ENCODE assay signal across 31 mouse cellular contexts in the genomic region with DNA sequence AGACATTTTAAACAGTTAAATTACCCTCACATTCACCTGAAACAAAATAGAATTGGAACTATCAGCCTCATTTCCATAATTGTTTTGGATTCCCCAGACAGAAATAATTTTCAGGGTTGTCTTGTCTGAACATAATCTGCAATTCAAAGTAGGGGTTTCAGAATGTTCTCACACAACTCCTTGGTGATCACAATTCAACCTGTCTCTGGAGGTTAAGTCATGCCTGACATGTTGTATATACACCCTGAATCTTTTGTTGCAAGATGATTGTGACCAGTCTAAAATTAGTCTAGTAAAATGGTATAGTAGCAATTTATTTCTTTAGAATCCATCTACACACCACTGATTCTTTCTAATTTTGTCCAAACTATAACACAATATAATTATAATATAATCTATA. TPM values are rescaled to one million over a fixed set of nuclear protein-coding genes. Genes with fewer than 3 reads are reported as not detected.
"Had no signal": no experiment of that assay in that cellular context is flagged by ENCODE, and none has a peak within 500 bp of the region (broad histone marks: within the 10 kb centered on the region; RNA-seq: fewer than 3 reads in every experiment).

No protein-coding gene starts in this region.

- ATAC-seq: intestine, embryonic 15.5 days; liver, embryonic 12.5 days; midbrain, embryonic 16.5 days had no signal

- H3K9me3 ChIP-seq: intestine, embryonic 15.5 days; kidney, embryonic 15.5 days; limb, embryonic 10.5 days; limb, embryonic 13.5 days; liver, embryonic 12.5 days; liver, embryonic 15.5 days; lung, embryonic 15.5 days; megakaryocyte, embryonic 14.5 days; neural tube, embryonic 13.5 days had no signal

- H3K4me3 ChIP-seq: intestine, embryonic 15.5 days; kidney, embryonic 15.5 days; limb, embryonic 10.5 days; limb, embryonic 13.5 days; liver, embryonic 12.5 days; liver, embryonic 15.5 days; lung, embryonic 15.5 days; megakaryocyte, embryonic 14.5 days; myocyte; neural tube, embryonic 13.5 days had no signal

- DNase-seq: kidney, adult 11 months; kidney, adult 8-10 months; kidney, postnatal 10 days; kidney, postnatal 36 days; layer of hippocampus, postnatal 36 days; liver; lung, adult 18-20 months; lung, postnatal 10 days; lung, postnatal 36 days; thymus, adult 18-20 months; thymus, postnatal 36 days had no signal

- H3K27me3 ChIP-seq: intestine, embryonic 15.5 days; limb, embryonic 13.5 days; liver, embryonic 12.5 days; lung, embryonic 15.5 days; megakaryocyte, embryonic 14.5 days; neural tube, embryonic 13.5 days had no signal

- H3K4me2 ChIP-seq: intestine, embryonic 15.5 days; kidney, embryonic 15.5 days; limb, embryonic 13.5 days; liver, embryonic 12.5 days; liver, embryonic 15.5 days; lung, embryonic 15.5 days; neural tube, embryonic 13.5 days had no signal

- H3K36me3 ChIP-seq: intestine, embryonic 15.5 days; kidney, embryonic 15.5 days; limb, embryonic 10.5 days; limb, embryonic 13.5 days; liver, embryonic 12.5 days; liver, embryonic 15.5 days; lung, embryonic 15.5 days; neural tube, embryonic 13.5 days had no signal

- H3K27ac ChIP-seq: intestine, embryonic 15.5 days; kidney, embryonic 15.5 days; limb, embryonic 10.5 days; limb, embryonic 13.5 days; liver, embryonic 12.5 days; liver, embryonic 15.5 days; lung, embryonic 15.5 days; neural tube, embryonic 13.5 days had no signal

- H3K9ac ChIP-seq: intestine, embryonic 15.5 days; kidney, embryonic 15.5 days; limb, embryonic 13.5 days; liver, embryonic 12.5 days; liver, embryonic 15.5 days; lung, embryonic 15.5 days; neural tube, embryonic 13.5 days had no signal

- H3K4me1 ChIP-seq: intestine, embryonic 15.5 days; kidney, embryonic 15.5 days; limb, embryonic 10.5 days; limb, embryonic 13.5 days; liver, embryonic 12.5 days; liver, embryonic 15.5 days; lung, embryonic 15.5 days; megakaryocyte, embryonic 14.5 days; neural tube, embryonic 13.5 days had no signal

RNA-seq across cellular contexts. Expression of gene Otor, which starts 23.0 kb away (rescaled TPM):
- total RNA-seq: layer of hippocampus, adult 8-10 months; layer of hippocampus, postnatal 10 days; layer of hippocampus, postnatal 36 days; left cerebral cortex, adult 8-10 months; left cerebral cortex, postnatal 25 days; monocyte, adult 5-6 weeks had no signal
- polyA plus RNA-seq: liver, embryonic 15.5 days; myocyte; small intestine, adult 2 months; spleen, adult 2 months; testis, adult 2 months; urinary bladder, adult 2 months had no signal
